Mouse (Mus musculus) hindbrain, embryonic 16.5 days (tissue): ENCODE data around the gene Atp13a3. TPM values are rescaled to one million over a fixed set of nuclear protein-coding genes. Genes with fewer than 3 reads are reported as not detected.

Experiments
- ATAC-seq: fragments of 200-750 bp; cut with Nextera tagmentation; 2 replicates; pipeline ENCODE4 v1.8.0; 2017; ENCODE audit warnings: moderate TSS enrichment, moderate library complexity
- H3K27ac ChIP-seq: fragments of 300-500 bp; sonication (generic); 2 replicates; pipeline ENCODE4 v1.5.1; 2014; ENCODE audit warnings: low read depth, mild to moderate bottlenecking, control low read depth, low read length, moderate library complexity
- H3K27me3 ChIP-seq: fragments of 300-500 bp; sonication (generic); replicated peaks from 2 replicates; pipeline ENCODE4 v1.6.1; 2014; ENCODE audit warnings: low read length; ENCODE audit not compliant: control insufficient read depth, insufficient read depth
- H3K36me3 ChIP-seq: fragments of 300-500 bp; sonication (generic); 2 replicates; pipeline ENCODE4 v1.6.1; 2014; ENCODE audit warnings: mild to moderate bottlenecking, low read length, moderate library complexity, mixed read lengths; ENCODE audit not compliant: control insufficient read depth, insufficient read depth
- H3K4me1 ChIP-seq: fragments of 300-500 bp; sonication (generic); 2 replicates; pipeline ENCODE4 v1.6.1; 2014; ENCODE audit warnings: low read depth, low read length; ENCODE audit not compliant: control insufficient read depth, insufficient read depth
- H3K4me2 ChIP-seq: fragments of 300-500 bp; sonication (generic); 2 replicates; pipeline ENCODE4 v1.6.1; 2014; ENCODE audit warnings: mild to moderate bottlenecking, low read length, control low read depth, moderate library complexity
- H3K4me3 ChIP-seq: fragments of 300-500 bp; sonication (generic); 2 replicates; pipeline ENCODE4 v1.5.1; 2014; ENCODE audit warnings: mild to moderate bottlenecking, low read length, control low read depth, moderate library complexity
- H3K9ac ChIP-seq: fragments of 300-500 bp; sonication (generic); 2 replicates; pipeline ENCODE4 v1.6.1; 2014; ENCODE audit warnings: low read depth, mild to moderate bottlenecking, control low read depth, low read length, moderate library complexity
- H3K9me3 ChIP-seq: fragments of 300-500 bp; sonication (generic); 2 replicates; pipeline ENCODE4 v1.6.1; 2014; ENCODE audit warnings: mild to moderate bottlenecking, low read length, moderate library complexity; ENCODE audit not compliant: control insufficient read depth
- WGBS: fragments of 180-500 bp; shearing (Covaris S2); extraction: QIAGEN DNeasy Blood & Tissue Kit; methylation state at CpG from one replicate; pipeline ENCODE4 v1.1.7; 2014; 5-methylcytosine and 5-hydroxymethylcytosine counted together
- polyA plus RNA-seq: library from polyadenylated mRNA; unstranded; fragments of >200 nt; fragmentation: Nextera tagmentation; extraction: Ambion mirVana; gene quantifications from 2 replicates; pipeline ENCODE4 v1.2.1, GENCODE M21; 2015

Atp13a3 gene
- polyA plus RNA-seq, 1 experiment from 2014 or later = 5.7 TPM

GRCm38 (mm10) chr16:30280676-30281297, 125.0 kb downstream of the Atp13a3 start:
- Histone ChIP-seq H3K4me3 (no peak overlapping the region), H3K9ac (no peak overlapping the region), H3K4me2 (no peak overlapping the region), H3K9me3 (no peaks in the 10 kb centered on the region), H3K36me3 (no peaks in the 10 kb centered on the region), H3K27me3 (peaks cover 22% of the 10 kb centered on the region), H3K4me1 (peaks cover 7% of the 10 kb centered on the region), H3K27ac (no peak overlapping the region)
- ATAC-seq = no peak
- WGBS = 19% methylated on average over 4 of the region's 4 CpGs

GRCm38 (mm10) chr16:30278406-30278805, 127.4 kb downstream of the Atp13a3 start:
- H3K9ac ChIP-seq = no peak overlapping the region
- ATAC-seq = no peak
- H3K27ac ChIP-seq = no peak overlapping the region
- H3K4me3 ChIP-seq = no peak overlapping the region
- no peak overlapping the region for H3K4me2 ChIP-seq
- H3K4me1 ChIP-seq = peaks cover 4% of the 10 kb centered on the region
- H3K36me3 ChIP-seq = no peaks in the 10 kb centered on the region
- no peaks in the 10 kb centered on the region for H3K9me3 ChIP-seq
- 64% methylated on average over 11 of the region's 11 CpGs for WGBS
- H3K27me3 ChIP-seq = peaks cover 15% of the 10 kb centered on the region

GRCm38 (mm10) chr16:30275558-30276340, 130.0 kb downstream of the Atp13a3 start:
- H3K36me3 ChIP-seq = no peaks in the 10 kb centered on the region
- no peak overlapping the region for H3K4me2 ChIP-seq
- H3K9ac ChIP-seq = no peak overlapping the region
- H3K4me3 ChIP-seq = no peak overlapping the region
- H3K4me1 ChIP-seq = peaks cover 5% of the 10 kb centered on the region; the same call in 1 of the 2 replicates
- H3K27ac ChIP-seq = no peak overlapping the region
- 69% methylated on average over 15 of the region's 15 CpGs for WGBS
- no peaks in the 10 kb centered on the region for H3K9me3 ChIP-seq
- no peaks in the 10 kb centered on the region for H3K27me3 ChIP-seq
- ATAC-seq = no peak

- no peak overlapping the region for H3K27ac ChIP-seq
- H3K9ac ChIP-seq = no peak overlapping the region
- H3K4me3 ChIP-seq = no peak overlapping the region
- no peak for ATAC-seq
- no peaks in the 10 kb centered on the region for H3K9me3 ChIP-seq
- H3K4me1 ChIP-seq = peaks cover 5% of the 10 kb centered on the region; the same call in 1 of the 2 replicates
- no peaks in the 10 kb centered on the region for H3K36me3 ChIP-seq
- H3K4me2 ChIP-seq = no peak overlapping the region
- 91% methylated on average over 8 of the region's 8 CpGs for whole genome bisulfite sequencing
- no peaks in the 10 kb centered on the region for H3K27me3 ChIP-seq
Measured at GRCm38 (mm10) chr16:30273065-30273464, 132.7 kb downstream of the Atp13a3 start.

- Histone ChIP-seq H3K9me3 (no peaks in the 10 kb centered on the region), H3K4me2 (no peak overlapping the region), H3K27ac (peak overlapping the region; percentile 14; the same call in 1 of the 2 replicates), H3K4me3 (no peak overlapping the region), H3K4me1 (peaks cover 5% of the 10 kb centered on the region; the same call in 1 of the 2 replicates), H3K27me3 (no peaks in the 10 kb centered on the region), H3K9ac (no peak overlapping the region), H3K36me3 (no peaks in the 10 kb centered on the region)
- WGBS = 36% methylated on average over 6 of the region's 6 CpGs
- no peak for ATAC-seq
Measured at GRCm38 (mm10) chr16:30271941-30272595, 133.7 kb downstream of the Atp13a3 start.

GRCm38 (mm10) chr16:30271223-30271761, 134.5 kb downstream of the Atp13a3 start:
- H3K9me3 ChIP-seq = no peaks in the 10 kb centered on the region
- 67% methylated on average over 8 of the region's 8 CpGs for WGBS
- no peak overlapping the region for H3K9ac ChIP-seq
- H3K36me3 ChIP-seq = no peaks in the 10 kb centered on the region
- H3K4me3 ChIP-seq = no peak overlapping the region
- H3K27ac ChIP-seq = no peak overlapping the region
- no peaks in the 10 kb centered on the region for H3K27me3 ChIP-seq
- H3K4me2 ChIP-seq = no peak overlapping the region
- peaks cover 5% of the 10 kb centered on the region; the same call in 1 of the 2 replicates for H3K4me1 ChIP-seq
- no peak for ATAC-seq

GRCm38 (mm10) chr16:30267359-30267758, 138.4 kb downstream of the Atp13a3 start, which contains the start of gene Cpn2:
Gene Cpn2 (minus strand): TSS chr16:30267499.
- no peak for ATAC-seq
- no peak within 1 kb of the TSS for H3K27ac ChIP-seq
- no peaks in the 10 kb centered on the region for H3K9me3 ChIP-seq
- H3K4me2 ChIP-seq = no peak within 1 kb of the TSS
- H3K27me3 ChIP-seq = no peaks in the 10 kb centered on the region
- no peak within 1 kb of the TSS for H3K9ac ChIP-seq
- 68% methylated on average over 5 of the region's 5 CpGs for WGBS
- H3K4me1 ChIP-seq = peaks cover 5% of the 10 kb centered on the region; the same call in 1 of the 2 replicates
- no peaks in the 10 kb centered on the region for H3K36me3 ChIP-seq
- H3K4me3 ChIP-seq = no peak within 1 kb of the TSS

GRCm38 (mm10) chr16:30266561-30266960, 139.2 kb downstream of the Atp13a3 start:
- no peaks in the 10 kb centered on the region for H3K36me3 ChIP-seq
- WGBS = 82% methylated on average over 5 of the region's 5 CpGs

GRCm38 (mm10) chr16:30265611-30266010, 140.2 kb downstream of the Atp13a3 start:
- 79% methylated on average over 4 of the region's 4 CpGs for WGBS
- no peak overlapping the region for H3K4me2 ChIP-seq
- H3K9ac ChIP-seq = no peak overlapping the region
- no peaks in the 10 kb centered on the region for H3K36me3 ChIP-seq
- no peak overlapping the region for H3K27ac ChIP-seq
- H3K4me1 ChIP-seq = no peaks in the 10 kb centered on the region
- no peak overlapping the region for H3K4me3 ChIP-seq
- H3K27me3 ChIP-seq = no peaks in the 10 kb centered on the region
- no peaks in the 10 kb centered on the region for H3K9me3 ChIP-seq
- no peak for ATAC-seq

More at GRCm38 (mm10) chr16:30266561-30266960, 139.2 kb downstream of the Atp13a3 start:
- Histone ChIP-seq H3K27me3 (no peaks in the 10 kb centered on the region), H3K27ac (no peak overlapping the region), H3K4me3 (no peak overlapping the region), H3K4me2 (no peak overlapping the region), H3K9me3 (no peaks in the 10 kb centered on the region), H3K4me1 (no peaks in the 10 kb centered on the region), H3K9ac (no peak overlapping the region)
- no peak for ATAC-seq
